21 mouse cellular contexts compared by ENCODE assay signal in the genomic region with DNA sequence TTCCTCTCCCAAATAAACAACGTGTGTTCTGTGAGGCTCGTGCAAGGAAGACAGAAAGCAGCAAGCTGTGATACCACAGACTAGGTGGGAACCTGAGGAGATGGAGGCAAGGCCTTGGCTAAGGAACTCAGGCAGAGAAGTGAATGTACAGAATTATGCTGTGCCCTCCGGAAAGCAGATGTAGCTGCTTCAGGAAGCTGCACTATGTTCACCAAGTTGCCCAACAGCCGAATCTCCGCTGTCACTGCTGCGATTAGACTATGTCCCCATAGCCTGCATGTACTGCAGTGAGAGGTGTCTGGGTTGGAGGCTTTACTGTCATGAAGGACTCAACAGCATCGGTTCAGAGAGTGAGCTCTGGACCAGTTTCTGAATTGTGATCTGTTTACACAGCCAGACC.
DNase-seq lines count a peak whose midpoint lies in the region; ATAC-seq and TF ChIP-seq lines count a peak whose summit lies in the region.
"Had no signal": no experiment of that assay in that cellular context is flagged by ENCODE, and none has a peak within 500 bp of the region (broad histone marks: within the 10 kb centered on the region; RNA-seq: fewer than 3 reads in every experiment).

No protein-coding gene starts in this region.

- no peak overlapping the region for H3K27ac ChIP-seq in layer of hippocampus, adult 2 months
- H3K27ac ChIP-seq: embryonic facial prominence, embryonic 10.5 days; embryonic facial prominence, embryonic 12.5 days had no signal

- no peak overlapping the region for H3K4me3 ChIP-seq in layer of hippocampus, adult 2 months
- H3K4me3 ChIP-seq: embryonic facial prominence, embryonic 10.5 days; embryonic facial prominence, embryonic 12.5 days had no signal

- intact Hi-C loops in heart, postnatal 10 days (cut with DNase I), result no loop called here

- TF ChIP-seq CTCF in layer of hippocampus, adult 2 months (conservative IDR thresholded peaks at IDR 0.05), result no peak

- ATAC-seq in granulocyte monocyte progenitor cell, adult 5-6 weeks (replicated peaks; ENCODE audit: poor library complexity, severe bottlenecking), result peak; percentile 86
- peak; percentile 64 for ATAC-seq in megakaryocyte progenitor cell, adult 5-6 weeks (replicated peaks; ENCODE audit: poor library complexity)
- ATAC-seq: activated CD4-positive, CD25-positive, alpha-beta regulatory T cell, adult 4 months; CD4-positive, CD25-positive, alpha-beta regulatory T cell, adult 4 months; forebrain, embryonic 14.5 days; forebrain, embryonic 16.5 days; Patski had no signal

- DNase-seq in heart, adult 11 months, result peak; percentile 39
- DNase-seq in heart, postnatal 10 days, result no peak
- no peak for DNase-seq in layer of hippocampus, adult 2 months (ENCODE audit: low spot score in 2 of 2)
- DNase-seq: adrenal gland, adult 8-10 months; adrenal gland, postnatal 14 days; adrenal gland, postnatal 36 days; B cell, adult 2 months; cerebellum, adult 11-12 months; cerebellum, adult 2 months; cerebellum, adult 9-10 months; cerebellum, postnatal 10 days; cerebellum, postnatal 25 days had no signal
